Mouse (Mus musculus) erythroblast, embryonic 14.5 days (primary cell): Measurements from ENCODE around the gene Tspan31.

ENCODE experiments used
- GATA1 ChIP-seq: IDR thresholded peaks from 2 replicates; pipeline ENCODE4 v1.6.1; 2012; ENCODE audit warnings: low read length, inconsistent platforms, mixed read lengths
- TAL1 ChIP-seq: IDR thresholded peaks from 3 replicates; pipeline ENCODE4 v1.6.1; 2012; ENCODE audit warnings: low read length, inconsistent platforms, mixed read lengths

- TF ChIP-seq TAL1 (no peak), GATA1 (no peak)
Observed at GRCm38 (mm10) chr10:127058708-127059107, 11.4 kb downstream of the Tspan31 start.
